Mouse (Mus musculus) heart, embryonic 10.5 days (tissue): ENCODE measurements around the gene Dnah8. TPM values are rescaled to one million over a fixed set of nuclear protein-coding genes. Genes with fewer than 3 reads are reported as not detected.

Experiments used
- DNase-seq: peaks from one replicate; pipeline ENCODE4 v3.0.0-alpha.2; 2017; ENCODE audit warnings: low spot score
- H3K27ac ChIP-seq: fragments of 300-500 bp; sonication (generic); 2 replicates; pipeline ENCODE4 v1.5.1; 2016; ENCODE audit warnings: mild to moderate bottlenecking
- H3K27me3 ChIP-seq: fragments of 300-500 bp; sonication (generic); 2 replicates; pipeline ENCODE4 v1.6.1; 2016; ENCODE audit warnings: mild to moderate bottlenecking; ENCODE audit not compliant: poor library complexity, insufficient read depth, severe bottlenecking
- H3K36me3 ChIP-seq: fragments of 300-500 bp; sonication (generic); 2 replicates; pipeline ENCODE4 v1.6.1; 2016; ENCODE audit warnings: mild to moderate bottlenecking, moderate library complexity
- H3K4me1 ChIP-seq: fragments of 300-500 bp; sonication (generic); 2 replicates; pipeline ENCODE4 v1.6.1; 2016; ENCODE audit warnings: mild to moderate bottlenecking
- H3K4me3 ChIP-seq: fragments of 300-500 bp; sonication (generic); 2 replicates; pipeline ENCODE4 v1.5.1; 2016; ENCODE audit warnings: mild to moderate bottlenecking, moderate library complexity
- H3K9me3 ChIP-seq: fragments of 300-500 bp; sonication (generic); 2 replicates; pipeline ENCODE4 v1.6.1; 2016; ENCODE audit warnings: mild to moderate bottlenecking, moderate library complexity
- WGBS: fragments of 180-500 bp; shearing (Covaris S2); methylation state at CpG from one replicate; pipeline ENCODE4 v1.1.7; 2016; 5-methylcytosine and 5-hydroxymethylcytosine counted together
- polyA plus RNA-seq: library from polyadenylated mRNA; unstranded; fragments of >200 nt; fragmentation: Nextera tagmentation; extraction: Ambion mirVana; gene quantifications from 2 replicates; pipeline ENCODE4 v1.2.1, GENCODE M21; 2016

Dnah8 gene
- polyA plus RNA-seq, 1 experiment from 2014 or later = 3.0 TPM

- H3K4me3 ChIP-seq = no peak overlapping the region
- no peaks in the 10 kb centered on the region for H3K36me3 ChIP-seq
- no peak overlapping the region for H3K27ac ChIP-seq
- no peaks in the 10 kb centered on the region for H3K27me3 ChIP-seq
- WGBS = 87% methylated on average over 8 of the region's 8 CpGs
- no peak for DNase-seq
- H3K9me3 ChIP-seq = no peaks in the 10 kb centered on the region
- H3K4me1 ChIP-seq = no peaks in the 10 kb centered on the region
These were observed 66.0 kb downstream of the Dnah8 start for GRCm38 (mm10) chr17:30690181-30690580.

GRCm38 (mm10) chr17:30691481-30691880 lies 67.3 kb downstream of the Dnah8 start:
- Histone ChIP-seq H3K9me3 (no peaks in the 10 kb centered on the region), H3K4me1 (no peaks in the 10 kb centered on the region), H3K4me3 (no peak overlapping the region), H3K27me3 (no peaks in the 10 kb centered on the region), H3K36me3 (no peaks in the 10 kb centered on the region), H3K27ac (no peak overlapping the region)
- DNase-seq = no peak
- 65% methylated on average over 2 of the region's 2 CpGs for WGBS

GRCm38 (mm10) chr17:30694281-30694680 lies 70.1 kb downstream of the Dnah8 start:
- WGBS = 68% methylated on average over 9 of the region's 9 CpGs
- H3K9me3 ChIP-seq = no peaks in the 10 kb centered on the region
- DNase-seq = no peak
- H3K4me1 ChIP-seq = no peaks in the 10 kb centered on the region
- H3K27ac ChIP-seq = no peak overlapping the region
- H3K36me3 ChIP-seq = no peaks in the 10 kb centered on the region
- no peaks in the 10 kb centered on the region for H3K27me3 ChIP-seq
- no peak overlapping the region for H3K4me3 ChIP-seq

GRCm38 (mm10) chr17:30714732-30715131 lies 90.6 kb downstream of the Dnah8 start:
- no peak for DNase-seq
- Histone ChIP-seq H3K27ac (no peak overlapping the region), H3K36me3 (no peaks in the 10 kb centered on the region), H3K9me3 (no peaks in the 10 kb centered on the region), H3K27me3 (no peaks in the 10 kb centered on the region), H3K4me3 (no peak overlapping the region), H3K4me1 (no peaks in the 10 kb centered on the region)
- WGBS = 62% methylated on average over 3 of the region's 3 CpGs

GRCm38 (mm10) chr17:30718197-30718596 lies 94.0 kb downstream of the Dnah8 start:
- H3K4me3 ChIP-seq = no peak overlapping the region
- no peaks in the 10 kb centered on the region for H3K27me3 ChIP-seq
- H3K4me1 ChIP-seq = no peaks in the 10 kb centered on the region
- H3K27ac ChIP-seq = no peak overlapping the region
- H3K9me3 ChIP-seq = no peaks in the 10 kb centered on the region
- DNase-seq = no peak
- H3K36me3 ChIP-seq = no peaks in the 10 kb centered on the region
- 86% methylated on average over 7 of the region's 7 CpGs for WGBS

GRCm38 (mm10) chr17:30719031-30719430 lies 94.9 kb downstream of the Dnah8 start:
- Histone ChIP-seq H3K36me3 (no peaks in the 10 kb centered on the region), H3K4me1 (no peaks in the 10 kb centered on the region), H3K27ac (no peak overlapping the region), H3K4me3 (no peak overlapping the region), H3K27me3 (no peaks in the 10 kb centered on the region), H3K9me3 (no peaks in the 10 kb centered on the region)
- WGBS = 87% methylated on average over 5 of the region's 5 CpGs
- no peak for DNase-seq

GRCm38 (mm10) chr17:30727788-30728187 lies 103.6 kb downstream of the Dnah8 start:
- Histone ChIP-seq H3K27ac (no peak overlapping the region), H3K27me3 (no peaks in the 10 kb centered on the region), H3K4me1 (no peaks in the 10 kb centered on the region), H3K36me3 (no peaks in the 10 kb centered on the region), H3K4me3 (no peak overlapping the region), H3K9me3 (no peaks in the 10 kb centered on the region)
- no peak for DNase-seq
- 53% methylated on average over 4 of the region's 4 CpGs for WGBS

- 76% methylated on average over 3 of the region's 3 CpGs for WGBS
- H3K36me3 ChIP-seq = no peaks in the 10 kb centered on the region
- no peak for DNase-seq
These were observed 108.6 kb downstream of the Dnah8 start for GRCm38 (mm10) chr17:30732736-30733135.

GRCm38 (mm10) chr17:30734770-30735169 lies 110.6 kb downstream of the Dnah8 start:
- WGBS = 87% methylated on average over 8 of the region's 8 CpGs
- H3K27me3 ChIP-seq = no peaks in the 10 kb centered on the region
- H3K36me3 ChIP-seq = no peaks in the 10 kb centered on the region

More at GRCm38 (mm10) chr17:30732736-30733135, 108.6 kb downstream of the Dnah8 start:
- Histone ChIP-seq H3K27me3 (no peaks in the 10 kb centered on the region), H3K9me3 (peaks cover 4% of the 10 kb centered on the region; the same call in 1 of the 2 replicates), H3K27ac (no peak overlapping the region), H3K4me3 (no peak overlapping the region), H3K4me1 (no peaks in the 10 kb centered on the region)

GRCm38 (mm10) chr17:30735454-30735853 lies 111.3 kb downstream of the Dnah8 start:
- Histone ChIP-seq H3K36me3 (no peaks in the 10 kb centered on the region), H3K27me3 (no peaks in the 10 kb centered on the region), H3K4me3 (no peak overlapping the region), H3K4me1 (no peaks in the 10 kb centered on the region), H3K9me3 (peaks cover 4% of the 10 kb centered on the region; the same call in 1 of the 2 replicates), H3K27ac (no peak overlapping the region)
- DNase-seq = no peak
- 86% methylated on average over 2 of the region's 2 CpGs for WGBS

More at GRCm38 (mm10) chr17:30734770-30735169, 110.6 kb downstream of the Dnah8 start:
- DNase-seq = no peak
- H3K4me1 ChIP-seq = no peaks in the 10 kb centered on the region
- H3K9me3 ChIP-seq = peaks cover 4% of the 10 kb centered on the region; the same call in 1 of the 2 replicates
- H3K27ac ChIP-seq = no peak overlapping the region
- no peak overlapping the region for H3K4me3 ChIP-seq

- no peaks in the 10 kb centered on the region for H3K27me3 ChIP-seq
- no peaks in the 10 kb centered on the region for H3K36me3 ChIP-seq
- H3K27ac ChIP-seq = no peak overlapping the region
- 45% methylated on average over 6 of the region's 6 CpGs for WGBS
- DNase-seq = no peak
- no peaks in the 10 kb centered on the region for H3K4me1 ChIP-seq
- H3K4me3 ChIP-seq = no peak overlapping the region
- H3K9me3 ChIP-seq = peaks cover 4% of the 10 kb centered on the region; the same call in 1 of the 2 replicates
These were observed 113.6 kb downstream of the Dnah8 start for GRCm38 (mm10) chr17:30737797-30738196.

GRCm38 (mm10) chr17:30739769-30740168 lies 115.6 kb downstream of the Dnah8 start:
- no peak overlapping the region for H3K4me3 ChIP-seq
- DNase-seq = no peak
- 84% methylated on average over 3 of the region's 3 CpGs for WGBS
- H3K4me1 ChIP-seq = no peaks in the 10 kb centered on the region
- no peaks in the 10 kb centered on the region for H3K36me3 ChIP-seq
- H3K27me3 ChIP-seq = no peaks in the 10 kb centered on the region
- peaks cover 4% of the 10 kb centered on the region; the same call in 1 of the 2 replicates for H3K9me3 ChIP-seq
- no peak overlapping the region for H3K27ac ChIP-seq

- H3K36me3 ChIP-seq = no peaks in the 10 kb centered on the region
- no peaks in the 10 kb centered on the region for H3K9me3 ChIP-seq
- no peaks in the 10 kb centered on the region for H3K4me1 ChIP-seq
- H3K27ac ChIP-seq = no peak overlapping the region
- H3K4me3 ChIP-seq = no peak overlapping the region
- 79% methylated on average over 3 of the region's 3 CpGs for WGBS
- no peaks in the 10 kb centered on the region for H3K27me3 ChIP-seq
- DNase-seq = no peak
These were observed 119.8 kb downstream of the Dnah8 start for GRCm38 (mm10) chr17:30743947-30744346.
